Mouse (Mus musculus): Measurements from ENCODE around the gene Dnajc8.
"Not testable (repeated sequence)": the region's sequence is repeated elsewhere in the genome, so short reads cannot be mapped to it uniquely, and the experiment has no call there.

Dnajc8 gene

GRCm38 (mm10) chr4:132515369-132516155 is 19.8 kb upstream of the Dnajc8 start:
- peak; percentile 99 for DNase-seq (ENCODE audit: low read depth, low spot score)

- no peak for DNase-seq (ENCODE audit: low read depth, low spot score)
Measured at GRCm38 (mm10) chr4:132518066-132518465, 17.3 kb upstream of the Dnajc8 start.

GRCm38 (mm10) chr4:132519188-132519587 is 16.2 kb upstream of the Dnajc8 start:
- DNase-seq (ENCODE audit: low read depth, low spot score): no peak

- DNase-seq (ENCODE audit: low read depth, low spot score): no peak
Measured at GRCm38 (mm10) chr4:132524321-132524741, 11.0 kb upstream of the Dnajc8 start.

GRCm38 (mm10) chr4:132524808-132525207 is 10.5 kb upstream of the Dnajc8 start:
- DNase-seq (ENCODE audit: low read depth, low spot score): no peak

- no peak for DNase-seq (ENCODE audit: low read depth, low spot score)
Measured at GRCm38 (mm10) chr4:132526678-132527077, 8.7 kb upstream of the Dnajc8 start.

GRCm38 (mm10) chr4:132527917-132528522 is 7.3 kb upstream of the Dnajc8 start:
- no peak for DNase-seq (ENCODE audit: low read depth, low spot score)

- no peak for DNase-seq (ENCODE audit: low read depth, low spot score)
Measured at GRCm38 (mm10) chr4:132529344-132529743, 6.0 kb upstream of the Dnajc8 start.

GRCm38 (mm10) chr4:132530033-132530804 is 5.1 kb upstream of the Dnajc8 start:
- DNase-seq (ENCODE audit: low read depth, low spot score): no peak

- DNase-seq (ENCODE audit: low read depth, low spot score): peak; percentile 48
Measured at GRCm38 (mm10) chr4:132532496-132532895, 2.9 kb upstream of the Dnajc8 start.

- peak; percentile 98 for DNase-seq (ENCODE audit: low read depth, low spot score)
Measured at GRCm38 (mm10) chr4:132532981-132533916, 2.1 kb upstream of the Dnajc8 start, which contains the start of gene Atpif1. Gene Atpif1 (minus strand): TSS chr4:132533659.

- DNase-seq (ENCODE audit: low read depth, low spot score): peak; percentile 64
Measured at GRCm38 (mm10) chr4:132539481-132539880, 4.1 kb downstream of the Dnajc8 start.

GRCm38 (mm10) chr4:132541413-132541812 is 6.1 kb downstream of the Dnajc8 start:
- no peak for DNase-seq (ENCODE audit: low read depth, low spot score)

- DNase-seq (ENCODE audit: low read depth, low spot score): peak; percentile 87
Measured at GRCm38 (mm10) chr4:132542724-132543123, 7.4 kb downstream of the Dnajc8 start.

GRCm38 (mm10) chr4:132545851-132546250 is 10.5 kb downstream of the Dnajc8 start:
- DNase-seq (ENCODE audit: low read depth, low spot score): peak; percentile 78

GRCm38 (mm10) chr4:132554221-132554620 is 18.9 kb downstream of the Dnajc8 start:
- peak; percentile 12 for DNase-seq (ENCODE audit: low read depth, low spot score)

GRCm38 (mm10) chr4:132554653-132555052 is 19.3 kb downstream of the Dnajc8 start:
- no peak for DNase-seq (ENCODE audit: low read depth, low spot score)

- DNase-seq (ENCODE audit: low read depth, low spot score): not testable (repeated sequence)
Measured at GRCm38 (mm10) chr4:132555550-132555949, 20.2 kb downstream of the Dnajc8 start.

- no peak for DNase-seq (ENCODE audit: low read depth, low spot score)
Measured at GRCm38 (mm10) chr4:132563261-132563660, 27.9 kb downstream of the Dnajc8 start.

GRCm38 (mm10) chr4:132563965-132564364 is 28.6 kb downstream of the Dnajc8 start, which contains the start of gene Ptafr:
Gene Ptafr (plus strand): TSS chr4:132564067.
- DNase-seq (ENCODE audit: low read depth, low spot score): peak; percentile 55
